Comparison of ENCODE assay signal across 9 mouse cellular contexts in the genomic region with DNA sequence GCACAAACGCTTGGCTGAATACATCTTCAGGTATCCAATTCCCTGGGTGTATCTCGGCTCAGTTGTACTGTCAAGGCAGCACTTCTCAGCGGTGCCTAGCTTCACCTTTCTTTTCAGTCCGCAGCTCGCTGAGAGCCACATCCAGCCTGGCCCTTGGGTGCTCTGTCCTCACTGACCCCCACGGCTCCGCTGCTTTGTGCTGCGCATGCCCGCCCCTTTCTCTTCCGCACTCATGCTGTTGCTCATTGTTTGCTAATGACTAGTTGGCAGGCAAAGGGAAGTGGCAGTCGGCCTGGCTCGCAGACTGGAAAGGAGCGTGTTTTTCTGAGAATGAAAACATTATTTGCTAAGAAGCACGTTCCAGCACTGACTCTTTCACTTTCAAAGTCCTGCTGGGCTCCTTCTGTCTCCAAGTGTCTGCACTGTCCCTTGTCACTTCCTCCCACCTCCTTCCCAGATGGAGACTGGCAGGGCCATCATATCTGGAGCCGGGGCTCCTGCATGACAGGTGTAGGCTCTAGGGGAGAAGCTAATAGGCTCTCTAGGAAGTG.
DNase-seq lines count a peak whose midpoint lies in the region; ATAC-seq and TF ChIP-seq lines count a peak whose summit lies in the region.
"Had no signal": no experiment of that assay in that cellular context is flagged by ENCODE, and none has a peak within 500 bp of the region (broad histone marks: within the 10 kb centered on the region; RNA-seq: fewer than 3 reads in every experiment).

No protein-coding gene starts in this region.

- no peak for TF ChIP-seq EP300 in CH12.LX (IDR thresholded peaks at IDR 0.05; ENCODE audit: low read length)

- no peak overlapping the region for H3K9ac ChIP-seq in CH12.LX (ENCODE audit: insufficient read depth, low read depth)
- 0 out of 2 replicates have a peak overlapping the region, but pooled peaks have one; percentile 5 for H3K9ac ChIP-seq in forebrain, embryonic 12.5 days
- H3K9ac ChIP-seq in liver, embryonic 15.5 days = no peak overlapping the region

- H3K4me3 ChIP-seq in CH12.LX (replicated peaks in 1 of 3; ENCODE audit: low read depth in 2 of 3, low read length in 2 of 3, poor library complexity in 1 of 3) = no peak overlapping the region
- H3K4me3 ChIP-seq in forebrain, embryonic 12.5 days (replicated peaks) = peak overlapping the region; percentile 32
- H3K4me3 ChIP-seq in liver, embryonic 15.5 days (replicated peaks) = peak overlapping the region; percentile 21; the same call in 1 of the 2 replicates

- dilution Hi-C loops in CH12.LX (cut with MboI; ENCODE audit: extremely low pct_ligation_motif_present, extremely low pct_unique_long_range_greater_than_20kb, low sequenced_read_pairs) = no loop called here

- ATAC-seq in forebrain, embryonic 12.5 days (ENCODE audit: low FRiP score) = peak; percentile 85
- ATAC-seq in liver, embryonic 15.5 days (ENCODE audit: insufficient read depth) = 0 out of 2 replicates have a peak, but pooled peaks have one; percentile 15

- no peak for TF ChIP-seq RAD21 in CH12.LX (IDR thresholded peaks at IDR 0.05; ENCODE audit: low read depth, low read length)

- no peak for TF ChIP-seq CTCF in CH12.LX (conservative IDR thresholded peaks at IDR 0.05 in 1 of 2, IDR thresholded peaks at IDR 0.05 in 1 of 2; ENCODE audit: low read depth in 2 of 2, low read length in 2 of 2)
- no peak for TF ChIP-seq CTCF in brain, embryonic 14.5 days (IDR thresholded peaks at IDR 0.05; ENCODE audit: borderline replicate concordance, extremely low read depth, insufficient read depth, insufficient read length)

- no peaks in the 10 kb centered on the region for H3K79me2 ChIP-seq in CH12.LX (replicated peaks; ENCODE audit: control insufficient read depth, extremely low read depth, insufficient read depth, poor library complexity, severe bottlenecking)

- in situ Hi-C loops in CH12.LX (cut with MboI; ENCODE audit: low pct_ligation_motif_present, low pct_unique_long_range_greater_than_20kb, low sequenced_read_pairs) = no loop called here

- peaks cover 0 to 2% of the 10 kb centered on the region in 2 experiments; a peak in 1 of 4 replicates for H3K4me1 ChIP-seq in CH12.LX (ENCODE audit: control insufficient read depth in 1 of 2, insufficient read depth in 2 of 2)
- H3K4me1 ChIP-seq in forebrain, embryonic 12.5 days = peaks cover 14% of the 10 kb centered on the region
- no peaks in the 10 kb centered on the region for H3K4me1 ChIP-seq in liver, embryonic 15.5 days (replicated peaks)

- H3K36me3 ChIP-seq in CH12.LX (replicated peaks in 1 of 2; ENCODE audit: control insufficient read depth in 1 of 2, insufficient read depth in 1 of 2, low read length in 1 of 2) = no peaks in the 10 kb centered on the region
- no peaks in the 10 kb centered on the region for H3K36me3 ChIP-seq in forebrain, embryonic 12.5 days (replicated peaks)
- H3K36me3 ChIP-seq in liver, embryonic 15.5 days (replicated peaks) = no peaks in the 10 kb centered on the region
- H3K36me3 ChIP-seq: G1E had no signal

- H3K27me3 ChIP-seq in CH12.LX (replicated peaks) = no peaks in the 10 kb centered on the region
- H3K27me3 ChIP-seq in forebrain, embryonic 12.5 days = no peaks in the 10 kb centered on the region
- no peaks in the 10 kb centered on the region for H3K27me3 ChIP-seq in liver, embryonic 15.5 days

- no peak overlapping the region for H3K27ac ChIP-seq in CH12.LX (ENCODE audit: insufficient read depth, low read depth)
- H3K27ac ChIP-seq in forebrain, embryonic 12.5 days = no peak overlapping the region
- no peak overlapping the region for H3K27ac ChIP-seq in liver, embryonic 15.5 days (replicated peaks)

- WGBS in forebrain, embryonic 12.5 days = 5% methylated on average over 15 of the region's 15 CpGs
- 16% methylated on average over 15 of the region's 15 CpGs for WGBS in liver, embryonic 15.5 days (ENCODE audit: insufficient replicate concordance)

- peak overlapping the region; percentile 39 for H3K4me2 ChIP-seq in CH12.LX (ENCODE audit: insufficient read depth, low read depth, poor library complexity, severe bottlenecking)
- H3K4me2 ChIP-seq in forebrain, embryonic 12.5 days = peak overlapping the region; percentile 56
- H3K4me2 ChIP-seq in liver, embryonic 15.5 days = peak overlapping the region; percentile 60

- intact Hi-C loops in heart, postnatal 25 days (cut with DNase I) = no loop called here

- no peak for TF ChIP-seq POLR2A in CH12.LX (IDR thresholded peaks at IDR 0.05; ENCODE audit: low read depth, low read length)
- no peak for TF ChIP-seq POLR2A in brain, embryonic 14.5 days (IDR thresholded peaks at IDR 0.05; ENCODE audit: borderline replicate concordance, extremely low read depth, insufficient read depth, insufficient read length, poor library complexity, severe bottlenecking)

- DNase-seq in CH12.LX (ENCODE audit: extremely low read depth) = no peak
- DNase-seq in brain, embryonic 14.5 days (ENCODE audit: low read depth) = peak; percentile 90
- DNase-seq in heart, postnatal 25 days (ENCODE audit: low spot score) = peak; percentile 13
- DNase-seq in kidney, postnatal 4 days = peak; percentile 36 to 53
- peak; percentile 33 for DNase-seq in neural tube, embryonic 10.5 days (ENCODE audit: extremely low spot score, low spot score)
- DNase-seq in telencephalon, adult 2 months (ENCODE audit: low read depth, low spot score) = peak; percentile 21

- no peaks in the 10 kb centered on the region for H3K9me3 ChIP-seq in CH12.LX (replicated peaks; ENCODE audit: low read length)
- no peaks in the 10 kb centered on the region for H3K9me3 ChIP-seq in forebrain, embryonic 12.5 days
- no peaks in the 10 kb centered on the region for H3K9me3 ChIP-seq in liver, embryonic 15.5 days (replicated peaks)
- H3K9me3 ChIP-seq: G1E had no signal

TF ChIP-seq in CH12.LX, 34 proteins besides CTCF, POLR2A, EP300 and RAD21:
- TF ChIP-seq NRF1 (IDR thresholded peaks at IDR 0.05; ENCODE audit: low read depth, low read length) (peak; percentile 81), MXI1 (IDR thresholded peaks at IDR 0.05; ENCODE audit: low read depth, low read length) (no peak), RCOR1 (conservative IDR thresholded peaks at IDR 0.05; ENCODE audit: low read depth, low read length) (no peak), ELF1 (IDR thresholded peaks at IDR 0.05; ENCODE audit: low read depth, low read length) (peak; percentile 50), JUN (IDR thresholded peaks at IDR 0.05; ENCODE audit: insufficient read depth, low read depth, low read length) (no peak)

Comparison
In these comparisons a context has a peak if more than half of its experiments do, and no peak if none do; other contexts are left out.
1. H3K4me3 ChIP-seq: peak in forebrain, embryonic 12.5 days (single experiment) and liver, embryonic 15.5 days (single experiment); none in CH12.LX (0 of 3).
2. Peak in every context shown above with its lines, with median percentiles within 50 percentile points of each other: H3K4me2 ChIP-seq.